Mouse (Mus musculus): ENCODE results near the gene Cep126. TPM values are rescaled to one million over a fixed set of nuclear protein-coding genes. Genes with fewer than 3 reads are reported as not detected.

Gene Cep126
- 2.0 and 3.0 TPM in 2 replicates for polyA plus RNA-seq (2014; fragmentation: Nextera tagmentation; extraction: Ambion mirVana)

GRCm38 (mm10) chr9:8134117-8134574 is at the start of gene Cep126:
TSS of gene Cep126 (minus strand) at chr9:8134294.
- no peak within 1 kb of the TSS for H3K27ac ChIP-seq (ENCODE audit: low read depth, low read length)
- H3K36me3 ChIP-seq (ENCODE audit: control insufficient read depth, insufficient read depth, low read length): no peaks in the 10 kb centered on the region
- H3K4me3 ChIP-seq (ENCODE audit: low read depth, low read length): peak within 1 kb of the TSS; percentile 77
- under 1% methylated on average over 70 of the region's 72 CpGs for WGBS
- H3K4me2 ChIP-seq (ENCODE audit: low read length): peak within 1 kb of the TSS; percentile 55
- DNase-seq (ENCODE audit: low spot score): peak; percentile 88
- peak within 1 kb of the TSS; percentile 65 for H3K9ac ChIP-seq (ENCODE audit: low read length)
- H3K4me1 ChIP-seq (ENCODE audit: control insufficient read depth, insufficient read depth, low read length): no peaks in the 10 kb centered on the region; the same call in 1 of the 2 replicates
- peak; percentile 99 for ATAC-seq
- no peaks in the 10 kb centered on the region for H3K27me3 ChIP-seq (replicated peaks; ENCODE audit: control insufficient read depth, insufficient read depth, low read length)
- no peaks in the 10 kb centered on the region for H3K9me3 ChIP-seq (replicated peaks; ENCODE audit: control insufficient read depth, low read length)

GRCm38 (mm10) chr9:8179554-8179953 is 45.5 kb upstream of the Cep126 start:
- H3K36me3 ChIP-seq (ENCODE audit: control insufficient read depth, insufficient read depth, low read length): no peaks in the 10 kb centered on the region
- no peaks in the 10 kb centered on the region for H3K9me3 ChIP-seq (replicated peaks; ENCODE audit: control insufficient read depth, low read length)
- H3K27ac ChIP-seq (ENCODE audit: low read depth, low read length): no peak overlapping the region
- no peaks in the 10 kb centered on the region for H3K27me3 ChIP-seq (replicated peaks; ENCODE audit: control insufficient read depth, insufficient read depth, low read length)
- ATAC-seq (no peak), DNase-seq (ENCODE audit: low spot score) (no peak)
- no peaks in the 10 kb centered on the region for H3K4me1 ChIP-seq (ENCODE audit: control insufficient read depth, insufficient read depth, low read length)
- H3K9ac ChIP-seq (ENCODE audit: low read length): no peak overlapping the region
- H3K4me2 ChIP-seq (ENCODE audit: low read length): no peak overlapping the region
- 95% methylated on average over 3 of the region's 3 CpGs for whole genome bisulfite sequencing
- no peak overlapping the region for H3K4me3 ChIP-seq (ENCODE audit: low read depth, low read length)

- WGBS: 74% methylated on average over 3 of the region's 3 CpGs
Measured at GRCm38 (mm10) chr9:8177099-8177498, 43.0 kb upstream of the Cep126 start.

GRCm38 (mm10) chr9:8157011-8157410 is 22.9 kb upstream of the Cep126 start:
- Histone ChIP-seq H3K4me1 (ENCODE audit: control insufficient read depth, insufficient read depth, low read length) (no peaks in the 10 kb centered on the region), H3K9me3 (replicated peaks; ENCODE audit: control insufficient read depth, low read length) (no peaks in the 10 kb centered on the region), H3K27ac (ENCODE audit: low read depth, low read length) (no peak overlapping the region), H3K4me3 (ENCODE audit: low read depth, low read length) (no peak overlapping the region), H3K36me3 (ENCODE audit: control insufficient read depth, insufficient read depth, low read length) (no peaks in the 10 kb centered on the region), H3K27me3 (replicated peaks; ENCODE audit: control insufficient read depth, insufficient read depth, low read length) (no peaks in the 10 kb centered on the region), H3K4me2 (ENCODE audit: low read length) (no peak overlapping the region), H3K9ac (ENCODE audit: low read length) (no peak overlapping the region)
- WGBS: 93% methylated on average over 2 of the region's 2 CpGs
- ATAC-seq (no peak), DNase-seq (ENCODE audit: low spot score) (no peak)

More at GRCm38 (mm10) chr9:8177099-8177498, 43.0 kb upstream of the Cep126 start:
- DNase-seq (ENCODE audit: low spot score) (no peak), ATAC-seq (no peak)
- no peak overlapping the region for H3K4me3 ChIP-seq (ENCODE audit: low read depth, low read length)
- no peaks in the 10 kb centered on the region for H3K27me3 ChIP-seq (replicated peaks; ENCODE audit: control insufficient read depth, insufficient read depth, low read length)
- H3K4me2 ChIP-seq (ENCODE audit: low read length): no peak overlapping the region
- H3K9ac ChIP-seq (ENCODE audit: low read length): no peak overlapping the region
- H3K9me3 ChIP-seq (replicated peaks; ENCODE audit: control insufficient read depth, low read length): no peaks in the 10 kb centered on the region
- H3K27ac ChIP-seq (ENCODE audit: low read depth, low read length): no peak overlapping the region
- H3K4me1 ChIP-seq (ENCODE audit: control insufficient read depth, insufficient read depth, low read length): no peaks in the 10 kb centered on the region
- H3K36me3 ChIP-seq (ENCODE audit: control insufficient read depth, insufficient read depth, low read length): no peaks in the 10 kb centered on the region

- WGBS: 89% methylated on average over 1 of the region's 1 CpGs
- DNase-seq (ENCODE audit: low spot score) (no peak), ATAC-seq (no peak)
- H3K4me3 ChIP-seq (ENCODE audit: low read depth, low read length): no peak overlapping the region
- H3K27me3 ChIP-seq (replicated peaks; ENCODE audit: control insufficient read depth, insufficient read depth, low read length): no peaks in the 10 kb centered on the region
- H3K9me3 ChIP-seq (replicated peaks; ENCODE audit: control insufficient read depth, low read length): no peaks in the 10 kb centered on the region
- H3K4me1 ChIP-seq (ENCODE audit: control insufficient read depth, insufficient read depth, low read length): no peaks in the 10 kb centered on the region; the same call in 1 of the 2 replicates
- no peak overlapping the region for H3K4me2 ChIP-seq (ENCODE audit: low read length)
- no peaks in the 10 kb centered on the region for H3K36me3 ChIP-seq (ENCODE audit: control insufficient read depth, insufficient read depth, low read length)
- H3K9ac ChIP-seq (ENCODE audit: low read length): no peak overlapping the region
- H3K27ac ChIP-seq (ENCODE audit: low read depth, low read length): no peak overlapping the region
Measured at GRCm38 (mm10) chr9:8139501-8139900, 5.4 kb upstream of the Cep126 start.

- no peak overlapping the region for H3K27ac ChIP-seq (ENCODE audit: low read depth, low read length)
- H3K9me3 ChIP-seq (replicated peaks; ENCODE audit: control insufficient read depth, low read length): no peaks in the 10 kb centered on the region
- ATAC-seq: no peak; the same call in 1 of the 2 replicates
- peak overlapping the region; percentile 65 for H3K9ac ChIP-seq (ENCODE audit: low read length)
- H3K4me1 ChIP-seq (ENCODE audit: control insufficient read depth, insufficient read depth, low read length): no peaks in the 10 kb centered on the region; the same call in 1 of the 2 replicates
- H3K4me2 ChIP-seq (ENCODE audit: low read length): peak overlapping the region; percentile 55
- peak; percentile 33 for DNase-seq (ENCODE audit: low spot score)
- no peaks in the 10 kb centered on the region for H3K27me3 ChIP-seq (replicated peaks; ENCODE audit: control insufficient read depth, insufficient read depth, low read length)
- peak overlapping the region; percentile 77 for H3K4me3 ChIP-seq (ENCODE audit: low read depth, low read length)
- 4% methylated on average over 22 of the region's 22 CpGs for WGBS
- no peaks in the 10 kb centered on the region for H3K36me3 ChIP-seq (ENCODE audit: control insufficient read depth, insufficient read depth, low read length)
Measured at GRCm38 (mm10) chr9:8133586-8134115, 443 bp downstream of the Cep126 start.

- no peaks in the 10 kb centered on the region for H3K27me3 ChIP-seq (replicated peaks; ENCODE audit: control insufficient read depth, insufficient read depth, low read length)
- DNase-seq (ENCODE audit: low spot score): no peak
- no peaks in the 10 kb centered on the region for H3K4me1 ChIP-seq (ENCODE audit: control insufficient read depth, insufficient read depth, low read length)
- no peak overlapping the region for H3K4me2 ChIP-seq (ENCODE audit: low read length)
- WGBS: 91% methylated on average over 8 of the region's 8 CpGs
- no peak overlapping the region for H3K27ac ChIP-seq (ENCODE audit: low read depth, low read length)
- H3K9me3 ChIP-seq (replicated peaks; ENCODE audit: control insufficient read depth, low read length): no peaks in the 10 kb centered on the region
- H3K4me3 ChIP-seq (ENCODE audit: low read depth, low read length): no peak overlapping the region
- no peak overlapping the region for H3K9ac ChIP-seq (ENCODE audit: low read length)
- H3K36me3 ChIP-seq (ENCODE audit: control insufficient read depth, insufficient read depth, low read length): no peaks in the 10 kb centered on the region
- ATAC-seq: no peak
Measured at GRCm38 (mm10) chr9:8123495-8123894, 10.6 kb downstream of the Cep126 start.

- ATAC-seq: no peak
- H3K9me3 ChIP-seq (replicated peaks; ENCODE audit: control insufficient read depth, low read length): no peaks in the 10 kb centered on the region
- no peak for DNase-seq (ENCODE audit: low spot score)
- no peaks in the 10 kb centered on the region for H3K36me3 ChIP-seq (ENCODE audit: control insufficient read depth, insufficient read depth, low read length)
- no peak overlapping the region for H3K9ac ChIP-seq (ENCODE audit: low read length)
- H3K4me1 ChIP-seq (ENCODE audit: control insufficient read depth, insufficient read depth, low read length): no peaks in the 10 kb centered on the region
- WGBS: 96% methylated on average over 5 of the region's 5 CpGs
- H3K4me3 ChIP-seq (ENCODE audit: low read depth, low read length): no peak overlapping the region
- H3K4me2 ChIP-seq (ENCODE audit: low read length): no peak overlapping the region
- H3K27me3 ChIP-seq (replicated peaks; ENCODE audit: control insufficient read depth, insufficient read depth, low read length): no peaks in the 10 kb centered on the region
- no peak overlapping the region for H3K27ac ChIP-seq (ENCODE audit: low read depth, low read length)
Measured at GRCm38 (mm10) chr9:8114516-8114915, 19.6 kb downstream of the Cep126 start.

- Histone ChIP-seq H3K9me3 (replicated peaks; ENCODE audit: control insufficient read depth, low read length) (no peaks in the 10 kb centered on the region), H3K4me2 (ENCODE audit: low read length) (no peak overlapping the region), H3K27ac (ENCODE audit: low read depth, low read length) (no peak overlapping the region), H3K4me1 (ENCODE audit: control insufficient read depth, insufficient read depth, low read length) (no peaks in the 10 kb centered on the region), H3K36me3 (ENCODE audit: control insufficient read depth, insufficient read depth, low read length) (no peaks in the 10 kb centered on the region), H3K27me3 (replicated peaks; ENCODE audit: control insufficient read depth, insufficient read depth, low read length) (no peaks in the 10 kb centered on the region), H3K4me3 (ENCODE audit: low read depth, low read length) (no peak overlapping the region), H3K9ac (ENCODE audit: low read length) (no peak overlapping the region)
- ATAC-seq: no peak
- WGBS: 95% methylated on average over 4 of the region's 4 CpGs
- no peak for DNase-seq (ENCODE audit: low spot score)
Measured at GRCm38 (mm10) chr9:8103050-8103449, 31.0 kb downstream of the Cep126 start.

Data from forebrain, embryonic 14.5 days (tissue).